Mouse (Mus musculus): Measurements from ENCODE around the gene Samd10.

DNA sequence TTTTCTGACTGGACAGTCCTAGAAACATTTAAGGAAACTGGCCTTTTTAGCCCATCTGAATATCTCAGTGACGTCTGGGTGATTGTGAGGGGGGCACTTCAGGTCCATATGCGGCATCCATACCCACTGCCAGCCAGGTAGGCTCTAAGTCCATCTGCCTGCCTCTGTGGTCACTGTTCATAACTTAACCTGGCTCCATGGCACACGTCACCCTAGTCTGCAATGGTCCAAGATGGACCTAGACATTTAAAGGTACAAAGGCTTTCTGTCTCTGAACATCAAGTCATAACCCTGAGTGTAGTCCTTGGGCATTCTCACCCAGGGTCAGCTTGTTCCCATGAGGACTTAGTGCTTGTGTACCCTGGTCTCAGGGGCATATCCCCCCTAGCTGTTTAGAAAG is 31.7 kb downstream of the Samd10 start:
- no peak for TF ChIP-seq POLR2A (IDR thresholded peaks at IDR 0.05; ENCODE audit: control insufficient read depth, low read depth, low read length)
- TF ChIP-seq CTCF (IDR thresholded peaks at IDR 0.05; ENCODE audit: control insufficient read depth, insufficient read depth, insufficient replicate concordance, low read depth, low read length) = no peak

Measured in testis, adult 2 months (tissue).